Mouse (Mus musculus): Measurements from ENCODE around the gene Slc28a3. TPM values are rescaled to one million over a fixed set of nuclear protein-coding genes. Genes with fewer than 3 reads are reported as not detected.

Slc28a3 gene
- polyA plus RNA-seq, 1 experiment: 1.5 TPM

DNA sequence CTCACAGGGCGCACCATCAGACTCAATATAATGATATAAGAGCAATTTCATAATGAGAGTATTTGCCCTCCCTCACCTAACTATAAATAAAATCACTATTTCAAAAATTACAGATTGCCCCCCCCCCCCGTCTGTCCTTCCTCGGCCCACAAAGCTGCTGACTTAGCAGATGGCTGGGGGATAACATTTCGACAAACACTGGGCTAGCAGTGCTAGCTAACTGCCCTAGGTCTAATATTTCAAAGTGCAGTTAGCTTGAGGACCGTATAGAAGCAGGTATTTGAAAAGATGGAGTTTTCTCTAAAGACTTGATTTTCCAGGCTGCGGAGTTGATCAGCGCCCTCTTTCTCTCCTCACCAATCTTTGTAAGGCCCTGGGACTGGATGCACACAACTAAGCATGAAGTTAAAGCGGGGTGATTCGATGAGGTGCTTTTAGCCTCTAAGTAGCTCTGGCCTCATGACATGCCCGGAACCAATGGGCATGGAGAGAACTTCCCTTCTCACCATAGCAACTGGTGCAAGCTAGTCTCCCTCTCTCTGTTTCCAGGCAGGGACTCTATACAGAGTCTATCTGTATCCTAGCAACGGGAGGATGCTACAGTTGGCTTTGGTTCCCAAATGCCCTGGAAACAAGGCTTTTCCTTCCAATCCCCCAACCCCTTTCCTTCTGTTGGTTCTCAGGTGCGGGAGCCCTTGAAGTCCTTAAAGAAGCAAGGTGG is 66.8 kb downstream of the Slc28a3 start:
- Histone ChIP-seq H3K27ac (ENCODE audit: control insufficient read depth, insufficient read depth, low read depth, low read length) (no peak overlapping the region), H3K27me3 (ENCODE audit: control insufficient read depth, insufficient read depth, low read length) (no peaks in the 10 kb centered on the region), H3K4me1 (ENCODE audit: control insufficient read depth, insufficient read depth, low read length) (peaks cover 8% of the 10 kb centered on the region), H3K36me3 (ENCODE audit: control insufficient read depth, insufficient read depth, low read length) (no peaks in the 10 kb centered on the region), H3K4me3 (ENCODE audit: control insufficient read depth, low read depth, low read length) (no peak overlapping the region)
- no peak for TF ChIP-seq CTCF (IDR thresholded peaks at IDR 0.05; ENCODE audit: control insufficient read depth, insufficient read depth, insufficient replicate concordance, low read depth, low read length)
- no peak for TF ChIP-seq POLR2A (IDR thresholded peaks at IDR 0.05; ENCODE audit: control insufficient read depth, low read depth, low read length)

DNA sequence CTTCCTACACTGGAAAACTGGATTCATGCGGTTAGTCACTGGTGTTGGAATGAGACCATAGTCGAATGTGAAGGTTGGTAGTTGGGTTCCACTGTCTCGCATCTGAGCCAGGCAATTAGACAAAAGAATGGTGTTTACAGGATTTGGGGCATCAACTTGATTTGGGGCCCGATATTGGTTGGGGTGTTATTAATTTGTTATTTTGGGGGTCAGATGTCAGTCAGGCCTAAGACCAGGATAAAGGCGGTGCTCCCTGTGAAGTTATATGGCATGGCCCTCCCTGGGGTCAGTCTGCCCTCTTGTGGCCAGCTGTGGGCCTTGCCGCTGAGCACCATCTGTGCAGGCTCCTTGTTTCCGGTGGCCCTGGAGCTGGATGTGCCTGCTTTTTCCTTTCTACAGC is 67.6 kb downstream of the Slc28a3 start:
- no peak overlapping the region for H3K4me3 ChIP-seq (ENCODE audit: control insufficient read depth, low read depth, low read length)
- H3K4me1 ChIP-seq (ENCODE audit: control insufficient read depth, insufficient read depth, low read length): peaks cover 8% of the 10 kb centered on the region
- no peaks in the 10 kb centered on the region for H3K36me3 ChIP-seq (ENCODE audit: control insufficient read depth, insufficient read depth, low read length)
- H3K27me3 ChIP-seq (ENCODE audit: control insufficient read depth, insufficient read depth, low read length): no peaks in the 10 kb centered on the region
- H3K27ac ChIP-seq (ENCODE audit: control insufficient read depth, insufficient read depth, low read depth, low read length): no peak overlapping the region
- TF ChIP-seq CTCF (IDR thresholded peaks at IDR 0.05; ENCODE audit: control insufficient read depth, insufficient read depth, insufficient replicate concordance, low read depth, low read length): peak; percentile 88; the same call in 1 of the 2 replicates
- TF ChIP-seq POLR2A (IDR thresholded peaks at IDR 0.05; ENCODE audit: control insufficient read depth, low read depth, low read length): no peak

DNA sequence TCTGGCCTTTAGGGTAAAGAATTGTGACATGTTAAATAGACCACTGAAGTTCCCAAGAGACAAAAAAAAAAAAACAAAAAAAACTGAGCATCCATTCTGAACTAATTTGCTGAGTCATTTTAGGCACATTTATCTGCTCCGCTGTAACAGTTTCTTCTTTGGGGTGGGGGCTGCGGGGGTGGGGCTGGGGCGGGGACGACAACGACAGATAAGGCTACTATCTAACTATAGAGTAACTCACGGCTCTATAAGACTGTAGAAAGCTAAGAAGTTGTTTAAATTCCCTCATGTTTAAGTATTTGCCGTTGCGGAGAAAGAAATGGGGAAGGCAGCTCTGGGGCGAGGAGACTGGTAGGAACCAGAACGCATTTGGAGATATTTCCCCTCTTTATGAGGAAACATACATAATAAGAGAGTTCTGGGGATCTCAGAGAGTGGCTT is 68.1 kb downstream of the Slc28a3 start:
- Histone ChIP-seq H3K4me3 (ENCODE audit: control insufficient read depth, low read depth, low read length) (no peak overlapping the region), H3K27ac (ENCODE audit: control insufficient read depth, insufficient read depth, low read depth, low read length) (no peak overlapping the region), H3K27me3 (ENCODE audit: control insufficient read depth, insufficient read depth, low read length) (no peaks in the 10 kb centered on the region), H3K36me3 (ENCODE audit: control insufficient read depth, insufficient read depth, low read length) (no peaks in the 10 kb centered on the region), H3K4me1 (ENCODE audit: control insufficient read depth, insufficient read depth, low read length) (peaks cover 8% of the 10 kb centered on the region)
- TF ChIP-seq POLR2A (IDR thresholded peaks at IDR 0.05; ENCODE audit: control insufficient read depth, low read depth, low read length) (no peak), CTCF (IDR thresholded peaks at IDR 0.05; ENCODE audit: control insufficient read depth, insufficient read depth, insufficient replicate concordance, low read depth, low read length) (no peak)

DNA sequence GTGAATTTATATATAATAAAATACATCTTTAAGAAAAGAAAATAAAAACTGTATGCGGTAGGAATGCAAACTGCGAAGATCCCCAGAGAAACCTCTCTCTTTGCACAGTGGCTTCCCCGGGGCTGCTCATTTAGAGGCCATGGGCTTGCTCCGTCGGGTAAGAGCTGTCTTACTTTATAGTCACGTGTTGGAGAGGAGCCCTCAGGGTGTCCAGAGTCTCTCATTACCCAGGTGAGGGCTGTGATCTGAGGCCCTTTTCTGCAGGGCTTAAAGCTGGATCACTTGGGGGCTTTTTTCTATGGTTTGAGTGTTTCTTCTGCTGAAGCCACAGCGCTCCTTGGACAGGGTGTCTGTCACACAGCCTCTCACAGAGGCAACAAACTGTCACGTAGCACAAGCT is 68.5 kb downstream of the Slc28a3 start:
- no peak for TF ChIP-seq POLR2A (IDR thresholded peaks at IDR 0.05; ENCODE audit: control insufficient read depth, low read depth, low read length)
- TF ChIP-seq CTCF (IDR thresholded peaks at IDR 0.05; ENCODE audit: control insufficient read depth, insufficient read depth, insufficient replicate concordance, low read depth, low read length): no peak
- H3K27ac ChIP-seq (ENCODE audit: control insufficient read depth, insufficient read depth, low read depth, low read length): no peak overlapping the region
- no peaks in the 10 kb centered on the region for H3K36me3 ChIP-seq (ENCODE audit: control insufficient read depth, insufficient read depth, low read length)

DNA sequence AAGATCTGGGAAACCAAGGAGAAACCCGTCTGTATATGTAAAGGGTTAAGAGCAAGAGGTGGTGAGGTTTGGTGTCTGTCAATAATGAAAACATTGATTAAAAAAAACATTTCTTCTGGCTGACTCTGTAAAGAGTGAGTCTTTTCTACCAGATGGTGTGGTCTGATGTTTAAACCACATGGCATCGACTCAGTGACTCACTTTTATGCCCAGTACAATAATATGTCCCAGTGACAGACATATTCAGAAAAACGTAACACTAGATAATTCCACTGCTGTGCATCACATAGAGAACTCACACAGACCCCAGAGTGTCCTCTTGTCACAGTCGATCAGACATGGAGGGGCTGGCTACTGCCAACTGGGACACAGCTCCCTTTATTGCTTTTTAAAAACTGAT is 69.1 kb downstream of the Slc28a3 start:
- Histone ChIP-seq H3K36me3 (ENCODE audit: control insufficient read depth, insufficient read depth, low read length) (no peaks in the 10 kb centered on the region), H3K4me1 (ENCODE audit: control insufficient read depth, insufficient read depth, low read length) (peaks cover 8% of the 10 kb centered on the region), H3K27ac (ENCODE audit: control insufficient read depth, insufficient read depth, low read depth, low read length) (no peak overlapping the region), H3K4me3 (ENCODE audit: control insufficient read depth, low read depth, low read length) (no peak overlapping the region), H3K27me3 (ENCODE audit: control insufficient read depth, insufficient read depth, low read length) (no peaks in the 10 kb centered on the region)
- no peak for TF ChIP-seq CTCF (IDR thresholded peaks at IDR 0.05; ENCODE audit: control insufficient read depth, insufficient read depth, insufficient replicate concordance, low read depth, low read length)
- no peak for TF ChIP-seq POLR2A (IDR thresholded peaks at IDR 0.05; ENCODE audit: control insufficient read depth, low read depth, low read length)

More for the DNA sequence above, 68.5 kb downstream of the Slc28a3 start:
- Histone ChIP-seq H3K4me3 (ENCODE audit: control insufficient read depth, low read depth, low read length) (no peak overlapping the region), H3K4me1 (ENCODE audit: control insufficient read depth, insufficient read depth, low read length) (peaks cover 8% of the 10 kb centered on the region), H3K27me3 (ENCODE audit: control insufficient read depth, insufficient read depth, low read length) (no peaks in the 10 kb centered on the region)

DNA sequence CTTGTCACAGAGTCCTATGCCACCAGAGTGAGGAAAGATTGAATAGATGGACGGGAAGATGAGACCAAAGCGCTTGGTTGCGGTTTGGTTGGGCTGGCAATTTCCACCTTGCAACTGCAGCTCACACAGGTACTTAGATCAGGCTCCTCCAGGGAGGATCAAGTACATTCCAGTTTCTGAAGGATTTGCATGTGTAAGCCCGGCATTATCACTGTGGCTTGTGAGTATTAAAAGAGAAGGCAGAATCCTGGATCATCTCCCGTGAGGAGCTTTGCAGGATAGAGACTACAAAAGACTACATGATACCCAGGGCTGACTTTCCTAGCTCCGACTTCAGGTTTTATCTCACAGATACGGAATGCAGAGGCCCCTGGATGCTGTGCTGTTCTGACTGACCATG is 71.7 kb downstream of the Slc28a3 start:
- H3K27me3 ChIP-seq (ENCODE audit: control insufficient read depth, insufficient read depth, low read length): no peaks in the 10 kb centered on the region
- no peak overlapping the region for H3K27ac ChIP-seq (ENCODE audit: control insufficient read depth, insufficient read depth, low read depth, low read length)
- H3K36me3 ChIP-seq (ENCODE audit: control insufficient read depth, insufficient read depth, low read length): no peaks in the 10 kb centered on the region
- H3K4me1 ChIP-seq (ENCODE audit: control insufficient read depth, insufficient read depth, low read length): peaks cover 6% of the 10 kb centered on the region
- H3K4me3 ChIP-seq (ENCODE audit: control insufficient read depth, low read depth, low read length): no peak overlapping the region
- TF ChIP-seq POLR2A (IDR thresholded peaks at IDR 0.05; ENCODE audit: control insufficient read depth, low read depth, low read length) (no peak), CTCF (IDR thresholded peaks at IDR 0.05; ENCODE audit: control insufficient read depth, insufficient read depth, insufficient replicate concordance, low read depth, low read length) (no peak)

DNA sequence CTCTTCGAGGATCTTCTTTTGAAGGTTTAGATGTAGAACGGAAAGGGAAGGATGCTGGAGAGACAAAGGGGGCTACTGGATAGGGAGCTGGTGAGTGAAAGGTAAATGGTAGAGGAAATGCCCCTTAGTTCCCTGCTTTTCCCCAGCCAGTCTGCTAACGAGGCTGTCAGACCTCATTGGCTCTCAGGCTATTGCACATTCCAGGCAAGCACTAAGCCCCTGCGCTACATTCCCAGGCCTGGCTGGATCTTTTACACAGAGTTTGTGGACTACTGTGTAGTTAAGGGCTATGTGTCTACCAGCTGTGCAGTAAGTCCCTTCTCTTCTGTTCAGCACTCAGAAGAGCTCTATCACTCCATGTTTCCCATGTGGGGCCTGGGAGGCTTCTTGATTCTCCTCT is 72.3 kb downstream of the Slc28a3 start:
- Histone ChIP-seq H3K27me3 (ENCODE audit: control insufficient read depth, insufficient read depth, low read length) (no peaks in the 10 kb centered on the region), H3K36me3 (ENCODE audit: control insufficient read depth, insufficient read depth, low read length) (no peaks in the 10 kb centered on the region), H3K27ac (ENCODE audit: control insufficient read depth, insufficient read depth, low read depth, low read length) (no peak overlapping the region), H3K4me3 (ENCODE audit: control insufficient read depth, low read depth, low read length) (no peak overlapping the region), H3K4me1 (ENCODE audit: control insufficient read depth, insufficient read depth, low read length) (peaks cover 4% of the 10 kb centered on the region)
- TF ChIP-seq POLR2A (IDR thresholded peaks at IDR 0.05; ENCODE audit: control insufficient read depth, low read depth, low read length): no peak
- TF ChIP-seq CTCF (IDR thresholded peaks at IDR 0.05; ENCODE audit: control insufficient read depth, insufficient read depth, insufficient replicate concordance, low read depth, low read length): no peak

All from testis, adult 2 months (tissue).